Mouse (Mus musculus) embryonic stem cell, embryonic (primary cell): ENCODE measurements around the gene Tcn2.

Experiments
- CTCF ChIA-PET, 4 experiments: fragments of 300-600 bp in 2 of 4; fragments of 350-600 bp in 2 of 4; sonication (Branson Sonifier 250); formaldehyde crosslinking; loops; one replicate each; lab custom pipeline; 2022; ENCODE audit warnings: inconsistent platforms in 2 of 4; lab: Charles Lee
- POLR2A ChIA-PET, 4 experiments: fragments of 300-600 bp in 2 of 4; fragments of 350-600 bp in 2 of 4; sonication (Branson Sonifier 250); formaldehyde crosslinking; loops; one replicate each; lab custom pipeline; 2022; ENCODE audit warnings: antibody characterized with exemption in 4 of 4, inconsistent platforms in 1 of 4; lab: Charles Lee

Gene Tcn2

DNA sequence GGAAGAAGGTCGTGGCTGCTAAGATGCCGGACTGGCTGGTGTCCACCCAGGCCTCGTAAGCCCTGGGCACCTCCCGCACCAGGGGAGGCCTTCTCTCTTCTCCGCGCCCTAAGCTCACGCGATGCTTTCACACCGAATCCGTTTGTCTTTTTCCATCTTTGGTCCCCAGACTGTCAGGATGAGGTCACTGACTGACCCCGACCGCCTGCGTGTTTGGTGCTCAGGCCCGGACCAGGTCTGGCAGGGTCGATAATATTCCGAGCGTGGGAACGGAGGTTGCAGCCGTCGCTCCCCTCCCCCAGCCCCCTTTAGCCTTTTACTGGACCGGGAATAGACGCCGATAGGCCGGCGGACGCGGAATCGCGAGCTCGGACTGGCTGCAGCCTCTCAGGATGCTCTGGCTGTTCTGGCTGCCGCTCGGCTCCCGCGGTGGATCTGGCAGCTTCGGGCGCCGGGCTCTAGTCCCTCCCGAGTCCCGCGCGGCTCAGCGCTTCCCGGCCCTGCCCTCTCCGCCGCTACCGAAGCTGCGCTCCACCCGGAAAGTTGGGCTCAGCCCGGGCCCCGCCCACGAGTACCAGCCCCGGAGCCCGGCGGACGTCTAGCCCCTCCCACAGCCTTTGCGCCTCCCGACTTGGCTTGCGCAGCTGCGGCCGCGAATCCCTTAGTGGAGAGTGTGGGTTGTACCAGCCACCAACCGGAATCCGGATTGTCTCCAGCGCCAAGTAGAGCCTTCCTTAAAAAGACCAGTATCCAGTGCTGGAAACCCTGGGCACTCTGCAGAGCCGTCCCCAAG, 18.4 kb downstream of the Tcn2 start:
- CTCF ChIA-PET: interaction anchor here (0.5 to 2.4 kb wide), 58 partner anchors 8 to 889 kb away, joined by 3 to 23 read pairs (median 4); partner anchors contain the start of genes Tcn2 (in 3 of the 4), Pes1 (in 2 of the 4), 4921536K21Rik (in 1 of the 4) and Dusp18 (in 1 of the 4)
- POLR2A ChIA-PET: interaction anchor here in 3 of 4 experiments (0.6 to 2.7 kb wide), 61 partner anchors 8 to 461 kb away, joined by 3 to 22 read pairs (median 4); partner anchors contain the start of genes 4921536K21Rik (in 3 of the 3), Dusp18 (in 3 of the 3), Morc2a (in 3 of the 3) and Pes1 (in 3 of the 3)

- POLR2A ChIA-PET: interaction anchor here in 3 of 4 experiments (0.9 to 2.7 kb wide), 32 partner anchors 9 to 264 kb away, joined by 3 to 22 read pairs (median 6); partner anchors contain the start of genes 4921536K21Rik (in 3 of the 3), Dusp18 (in 3 of the 3), Pes1 (in 3 of the 3) and Tcn2 (in 2 of the 3)
- CTCF ChIA-PET: interaction anchor here in 3 of 4 experiments (0.6 to 2.4 kb wide), 8 partner anchors 9 to 581 kb away, joined by 3 to 23 read pairs (median 6); no protein-coding TSS in a partner anchor
Observed at GRCm38 (mm10) chr11:3912875-3913271, 19.1 kb downstream of the Tcn2 start.

DNA sequence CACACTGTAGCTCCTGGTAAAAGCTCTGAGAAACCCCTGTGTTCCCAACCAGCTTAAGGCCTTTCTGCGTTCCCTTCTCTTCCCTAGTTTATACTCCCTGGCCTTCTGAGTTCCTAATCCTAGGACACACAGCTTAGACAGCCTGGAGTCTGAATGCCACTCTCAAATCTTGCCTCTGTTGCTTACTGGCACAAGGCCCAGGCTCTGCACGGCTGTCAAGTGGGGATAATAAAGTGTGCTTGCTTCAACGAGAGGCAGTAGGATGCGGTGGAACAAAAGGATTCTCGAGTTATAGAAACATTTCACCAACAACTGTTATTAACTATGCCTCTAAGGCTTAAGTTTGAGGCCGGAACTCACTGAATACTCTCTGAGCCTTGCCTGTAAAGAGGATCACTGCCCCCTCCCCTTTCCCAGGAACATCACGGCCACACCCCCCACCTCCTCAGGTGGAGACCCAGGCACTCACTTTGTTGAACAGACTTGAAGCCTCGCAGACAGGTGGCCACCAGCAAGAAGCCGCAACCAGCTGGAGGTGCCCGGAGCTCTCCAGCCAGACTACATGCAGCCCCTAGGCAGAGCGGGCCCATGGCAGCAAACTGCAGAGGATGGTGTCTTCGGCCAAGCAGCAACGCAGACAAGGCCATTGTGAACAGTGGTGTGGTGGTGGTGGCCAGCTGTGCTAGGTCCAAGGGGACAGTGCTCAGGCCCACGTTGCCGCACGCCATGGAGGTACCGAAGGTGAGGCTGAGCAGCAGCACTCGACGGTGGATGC, 19.7 kb downstream of the Tcn2 start:
- POLR2A ChIA-PET: interaction anchor here in 2 of 4 experiments (1.6 to 2.6 kb wide), 5 partner anchors 8 to 51 kb away, joined by 4 to 17 read pairs (median 10); partner anchors contain the start of genes 4921536K21Rik (in 1 of the 2), Dusp18 (in 1 of the 2) and Pes1 (in 1 of the 2)
- CTCF ChIA-PET: interaction anchor here in 2 of 4 experiments (1.2 to 2.0 kb wide), 4 partner anchors 9 to 33 kb away, joined by 3 to 9 read pairs (median 4); no protein-coding TSS in a partner anchor

DNA sequence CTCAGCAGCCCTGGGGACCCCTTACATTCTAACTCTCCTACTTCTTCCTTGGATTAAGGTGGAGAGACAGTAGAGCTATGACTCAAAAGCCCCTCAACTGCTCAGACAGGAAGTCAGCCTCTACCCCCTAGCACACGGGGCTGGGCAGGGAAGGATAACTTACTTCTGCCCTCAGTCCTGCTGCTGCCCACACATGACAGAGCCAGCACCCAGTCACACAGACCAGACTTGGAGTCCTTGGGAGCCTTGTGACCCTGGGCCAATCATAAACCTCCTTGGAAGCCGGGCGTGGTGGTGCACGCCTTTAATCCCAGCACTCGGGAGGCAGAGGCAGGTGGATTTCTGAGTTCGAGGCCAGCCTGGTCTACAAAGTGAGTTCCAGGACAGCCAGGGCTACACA, 20.5 kb downstream of the Tcn2 start:
- CTCF ChIA-PET: interaction anchor here in 2 of 4 experiments (1.2 to 2.0 kb wide), 4 partner anchors 10 to 32 kb away, joined by 3 to 9 read pairs (median 4); no protein-coding TSS in a partner anchor
- POLR2A ChIA-PET: interaction anchor here in 2 of 4 experiments (0.6 to 1.7 kb wide), 2 partner anchors 52 to 83 kb away, joined by 4 read pairs; partner anchors contain the start of gene Pes1 (in 1 of the 2)

GRCm38 (mm10) chr11:3910513-3911310, 21.2 kb downstream of the Tcn2 start:
- ChIA-PET POLR2A (interaction anchor here in 2 of 4 experiments (0.6 kb wide), 3 partner anchors 33 to 83 kb away, joined by 3 to 5 read pairs (median 4); partner anchors contain the start of gene Pes1 (in 1 of the 2)), CTCF (interaction anchor here in 1 of 4 experiments (1.5 to 2.0 kb wide), 2 partner anchors 10 to 11 kb away, joined by 4 to 9 read pairs; no protein-coding TSS in a partner anchor)

DNA sequence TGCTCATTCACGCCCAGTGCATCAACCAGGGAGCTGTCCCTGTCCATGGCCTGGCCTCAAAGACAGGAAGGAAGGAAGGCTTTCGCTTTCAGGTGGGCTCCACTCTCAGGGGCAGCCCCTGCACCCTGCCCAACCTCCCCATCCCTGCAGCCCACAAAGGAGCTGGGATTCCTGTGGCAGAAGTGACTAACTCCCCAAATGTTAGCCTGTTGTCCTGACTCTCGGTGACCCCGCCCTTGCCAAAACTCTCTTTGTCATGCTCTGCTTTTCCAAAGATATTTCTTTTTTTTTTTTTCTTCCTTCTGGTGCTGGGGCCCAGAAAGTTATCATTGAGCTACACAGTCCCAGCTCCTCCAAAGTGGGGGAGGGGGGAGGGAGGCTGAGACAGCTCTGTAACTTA, 22.7 kb downstream of the Tcn2 start:
- CTCF ChIA-PET: interaction anchor here in 3 of 4 experiments (0.5 to 1.8 kb wide), 6 partner anchors 12 to 577 kb away, joined by 3 to 6 read pairs (median 3); no protein-coding TSS in a partner anchor
- POLR2A ChIA-PET: interaction anchor here (0.6 to 2.2 kb wide), 10 partner anchors 10 to 491 kb away, joined by 3 to 7 read pairs (median 4); partner anchors contain the start of genes 4921536K21Rik (in 2 of the 4), Dusp18 (in 2 of the 4) and Pes1 (in 1 of the 4)

DNA sequence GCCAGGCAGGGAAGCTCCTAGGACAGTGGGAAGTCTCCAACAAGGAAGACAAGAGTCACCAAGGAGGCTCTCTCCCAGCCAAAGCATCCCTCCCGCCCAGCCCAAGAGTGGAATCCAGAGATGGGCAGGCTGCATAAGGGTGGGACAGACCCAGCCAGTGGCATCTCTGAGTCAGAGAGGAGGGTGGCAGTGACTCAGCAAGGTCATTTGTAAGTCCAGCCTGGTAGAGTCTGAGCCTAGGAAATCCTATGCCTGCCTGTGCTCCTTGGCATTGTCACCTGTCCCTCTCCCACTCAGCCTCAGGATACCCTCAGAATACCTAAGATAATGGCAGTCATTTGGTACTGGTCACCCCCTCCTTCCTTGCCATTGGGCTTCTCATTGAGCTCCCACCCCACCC, 26.5 kb downstream of the Tcn2 start:
- CTCF ChIA-PET: interaction anchor here in 3 of 4 experiments (0.5 to 1.9 kb wide), 7 partner anchors 9 to 355 kb away, joined by 3 to 7 read pairs (median 3); partner anchors contain the start of gene Slc35e4 (in 1 of the 3)
- POLR2A ChIA-PET: interaction anchor here in 2 of 4 experiments (1.1 to 3.0 kb wide), 9 partner anchors 8 to 255 kb away, joined by 3 to 17 read pairs (median 4); partner anchors contain the start of genes 4921536K21Rik (in 2 of the 2), Dusp18 (in 2 of the 2), Slc35e4 (in 2 of the 2) and Ccdc157 (in 1 of the 2)

GRCm38 (mm10) chr11:3904673-3905072, 27.3 kb downstream of the Tcn2 start:
- CTCF ChIA-PET: interaction anchor here in 3 of 4 experiments (0.8 to 1.9 kb wide), 7 partner anchors 9 to 66 kb away, joined by 3 to 6 read pairs (median 3); partner anchors contain the start of gene Slc35e4 (in 2 of the 3)
- POLR2A ChIA-PET: interaction anchor here in 2 of 4 experiments (1.1 to 3.0 kb wide), 7 partner anchors 9 to 256 kb away, joined by 3 to 17 read pairs (median 5); partner anchors contain the start of genes 4921536K21Rik (in 2 of the 2), Dusp18 (in 2 of the 2), Slc35e4 (in 2 of the 2) and Ccdc157 (in 1 of the 2)

GRCm38 (mm10) chr11:3903046-3903445, 28.9 kb downstream of the Tcn2 start:
- ChIA-PET CTCF (interaction anchor here in 2 of 4 experiments (1.4 kb wide), 2 partner anchors 18 kb away, joined by 5 to 6 read pairs; no protein-coding TSS in a partner anchor), POLR2A (interaction anchor here in 2 of 4 experiments (1.1 to 3.0 kb wide), 5 partner anchors 11 to 85 kb away, joined by 3 to 17 read pairs (median 6); partner anchors contain the start of genes Slc35e4 (in 2 of the 2), Pes1 (in 1 of the 2) and Tcn2 (in 1 of the 2))

DNA sequence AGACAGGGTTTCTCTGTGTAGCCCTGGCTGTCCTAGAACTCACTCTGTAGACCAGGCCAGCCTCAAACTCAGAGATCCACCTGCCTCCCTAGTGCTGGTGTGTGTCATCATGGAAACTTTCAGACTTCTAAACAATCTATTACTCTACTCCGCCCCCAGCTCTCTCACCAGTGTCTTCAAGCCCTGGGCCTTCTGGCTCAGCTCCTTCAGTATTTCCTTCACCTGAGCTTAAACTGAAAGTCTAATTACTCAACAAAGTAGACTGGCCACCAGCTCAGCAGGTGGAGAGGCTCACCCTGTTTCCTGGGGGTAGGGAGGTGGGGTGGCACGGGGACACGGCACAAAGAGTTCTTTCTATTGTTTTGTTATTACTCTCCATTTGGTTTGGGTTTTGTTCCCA, 29.4 kb downstream of the Tcn2 start:
- ChIA-PET POLR2A (interaction anchor here in 3 of 4 experiments (0.5 to 2.4 kb wide), 6 partner anchors 11 to 928 kb away, joined by 3 to 10 read pairs (median 6); partner anchors contain the start of genes Pes1 (in 1 of the 3), Slc35e4 (in 1 of the 3) and Tcn2 (in 1 of the 3)), CTCF (interaction anchor here in 3 of 4 experiments (0.7 to 1.4 kb wide), 3 partner anchors 19 kb away, joined by 4 to 6 read pairs (median 5); no protein-coding TSS in a partner anchor)

DNA sequence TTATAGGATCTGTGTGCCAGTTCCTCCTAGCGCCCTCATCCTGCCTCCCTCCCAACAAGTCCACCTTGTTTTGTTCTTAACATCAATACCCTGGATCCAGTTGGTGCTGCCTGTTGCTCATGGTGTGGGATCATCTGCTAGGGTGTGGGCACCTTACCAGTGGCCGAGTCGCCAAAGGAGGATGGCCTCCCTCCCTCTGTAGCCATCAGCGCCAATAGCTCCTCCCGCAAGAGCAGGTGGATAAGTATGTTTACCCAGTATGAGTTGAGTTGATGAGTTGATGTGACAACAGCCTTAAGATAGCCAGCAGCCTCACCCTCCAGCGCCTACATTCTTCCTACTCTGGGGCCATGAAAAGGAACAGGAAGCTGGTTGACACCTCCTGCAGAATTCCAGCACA, 31.7 kb downstream of the Tcn2 start:
- POLR2A ChIA-PET: interaction anchor here in 2 of 4 experiments (1.2 to 2.2 kb wide), 3 partner anchors 9 to 13 kb away, joined by 5 to 10 read pairs (median 6); partner anchors contain the start of gene Slc35e4 (in 1 of the 2)

DNA sequence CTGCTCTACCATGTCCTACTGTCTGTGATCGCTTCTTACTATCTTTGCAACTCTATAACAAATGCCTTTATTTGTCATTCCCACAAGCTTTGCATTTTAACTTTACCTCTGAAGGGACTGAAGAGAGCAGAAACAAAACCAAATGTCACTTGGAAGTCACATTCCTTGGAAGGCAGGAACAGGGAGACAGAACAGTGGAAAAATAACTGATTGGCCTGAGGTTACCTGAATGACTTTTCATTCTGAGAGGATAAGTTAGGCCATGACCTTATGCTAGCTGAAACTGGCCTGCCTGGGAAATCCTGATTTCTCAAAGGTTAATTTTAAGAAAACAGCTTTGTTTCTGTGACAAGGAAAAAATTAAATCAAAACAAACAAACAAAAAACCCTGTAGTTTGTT, 36.0 kb downstream of the Tcn2 start:
- ChIA-PET CTCF (interaction anchor here in 3 of 4 experiments (1.1 to 1.9 kb wide), 7 partner anchors 16 to 25 kb away, joined by 3 to 9 read pairs (median 4); partner anchors contain the start of gene Slc35e4 (in 2 of the 3)), POLR2A (interaction anchor here (1.0 to 3.4 kb wide), 18 partner anchors 9 to 524 kb away, joined by 3 to 21 read pairs (median 5); partner anchors contain the start of genes Pes1 (in 2 of the 4), Slc35e4 (in 2 of the 4), Morc2a (in 1 of the 4) and Osbp2 (in 1 of the 4))

More for the DNA sequence above, 31.7 kb downstream of the Tcn2 start:
- CTCF ChIA-PET: no interaction called here

GRCm38 (mm10) chr11:3895458-3895857, 36.5 kb downstream of the Tcn2 start:
- ChIA-PET CTCF (interaction anchor here in 3 of 4 experiments (0.8 to 1.9 kb wide), 9 partner anchors 15 to 31 kb away, joined by 3 to 9 read pairs (median 4); partner anchors contain the start of genes Slc35e4 (in 2 of the 3) and Osbp2 (in 1 of the 3)), POLR2A (interaction anchor here (0.6 to 3.4 kb wide), 30 partner anchors 9 to 523 kb away, joined by 3 to 21 read pairs (median 4); partner anchors contain the start of genes Morc2a (in 2 of the 4), Pes1 (in 2 of the 4), Slc35e4 (in 2 of the 4) and Osbp2 (in 1 of the 4))

DNA sequence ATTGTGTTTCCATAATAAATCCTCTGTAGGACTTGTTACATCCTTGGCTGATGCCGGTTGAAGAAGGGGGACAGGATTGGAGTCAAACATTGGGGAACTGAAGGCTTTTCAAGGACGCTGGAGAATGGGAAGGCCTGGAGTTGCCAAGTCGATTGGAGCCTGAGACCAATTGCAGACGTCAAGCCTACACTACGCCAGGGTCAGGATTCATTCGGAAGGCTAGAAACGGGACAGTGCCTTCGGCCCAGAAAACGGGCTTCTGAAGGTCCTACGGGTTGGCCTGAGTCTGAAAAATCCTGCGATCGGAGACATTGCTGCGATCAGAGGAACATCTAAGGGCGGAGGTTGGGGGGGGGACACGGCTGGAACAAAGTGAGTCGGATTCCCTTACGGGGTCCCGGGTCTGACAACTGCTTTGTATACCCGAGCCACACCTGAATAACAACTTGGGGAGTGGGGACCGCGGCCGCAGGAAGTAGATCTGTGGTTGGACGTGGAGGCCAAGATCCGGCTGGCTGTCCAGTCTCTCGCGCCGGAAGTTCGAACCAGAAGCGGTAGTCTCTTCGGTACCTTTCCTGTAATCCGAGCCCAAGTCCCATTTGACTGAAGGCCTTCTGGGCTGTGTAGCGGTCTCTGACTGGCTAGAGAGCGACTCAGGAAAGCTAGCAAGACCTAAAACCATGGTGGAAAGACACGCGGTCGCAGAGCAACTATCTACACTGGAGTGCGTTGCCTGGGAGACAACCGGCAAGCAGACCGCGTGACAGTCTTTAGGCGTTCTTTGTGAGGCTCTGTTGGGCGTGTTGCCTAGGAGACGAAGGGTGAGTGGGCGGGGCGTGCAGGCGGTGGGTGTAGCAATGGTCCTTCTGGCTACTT, 37.3 kb downstream of the Tcn2 start, which contains the start of the genes 4921536K21Rik and Dusp18:
Gene 4921536K21Rik (minus strand): TSS at position 693 of the 876 bp plus-strand sequence.
Gene Dusp18 (plus strand): TSS at position 835 of the 876 bp plus-strand sequence.
- ChIA-PET CTCF (interaction anchor here in 3 of 4 experiments (0.8 to 1.8 kb wide), 8 partner anchors 15 to 30 kb away, joined by 3 to 8 read pairs (median 4); partner anchors contain the start of genes Osbp2 (in 1 of the 3) and Slc35e4 (in 1 of the 3)), POLR2A (interaction anchor here (0.6 to 3.4 kb wide), 28 partner anchors 8 to 541 kb away, joined by 3 to 21 read pairs (median 4); partner anchors contain the start of genes Morc2a (in 2 of the 4), Pes1 (in 2 of the 4), Slc35e4 (in 2 of the 4) and Osbp2 (in 1 of the 4))
